Mouse (Mus musculus) hindbrain, embryonic 16.5 days (tissue): ENCODE measurements around the gene Ppp1r27. TPM values are rescaled to one million over a fixed set of nuclear protein-coding genes. Genes with fewer than 3 reads are reported as not detected.
"Not testable (repeated sequence)": the region's sequence is repeated elsewhere in the genome, so short reads cannot be mapped to it uniquely, and the experiment has no call there.

Experiments
- ATAC-seq: fragments of 200-750 bp; cut with Nextera tagmentation; 2 replicates; pipeline ENCODE4 v1.8.0; 2017; ENCODE audit warnings: moderate TSS enrichment, moderate library complexity
- H3K27ac ChIP-seq: fragments of 300-500 bp; sonication (generic); 2 replicates; pipeline ENCODE4 v1.5.1; 2014; ENCODE audit warnings: low read depth, mild to moderate bottlenecking, control low read depth, low read length, moderate library complexity
- H3K27me3 ChIP-seq: fragments of 300-500 bp; sonication (generic); replicated peaks from 2 replicates; pipeline ENCODE4 v1.6.1; 2014; ENCODE audit warnings: low read length; ENCODE audit not compliant: control insufficient read depth, insufficient read depth
- H3K36me3 ChIP-seq: fragments of 300-500 bp; sonication (generic); 2 replicates; pipeline ENCODE4 v1.6.1; 2014; ENCODE audit warnings: mild to moderate bottlenecking, low read length, moderate library complexity, mixed read lengths; ENCODE audit not compliant: control insufficient read depth, insufficient read depth
- H3K4me1 ChIP-seq: fragments of 300-500 bp; sonication (generic); 2 replicates; pipeline ENCODE4 v1.6.1; 2014; ENCODE audit warnings: low read depth, low read length; ENCODE audit not compliant: control insufficient read depth, insufficient read depth
- H3K4me2 ChIP-seq: fragments of 300-500 bp; sonication (generic); 2 replicates; pipeline ENCODE4 v1.6.1; 2014; ENCODE audit warnings: mild to moderate bottlenecking, low read length, control low read depth, moderate library complexity
- H3K4me3 ChIP-seq: fragments of 300-500 bp; sonication (generic); 2 replicates; pipeline ENCODE4 v1.5.1; 2014; ENCODE audit warnings: mild to moderate bottlenecking, low read length, control low read depth, moderate library complexity
- H3K9ac ChIP-seq: fragments of 300-500 bp; sonication (generic); 2 replicates; pipeline ENCODE4 v1.6.1; 2014; ENCODE audit warnings: low read depth, mild to moderate bottlenecking, control low read depth, low read length, moderate library complexity
- H3K9me3 ChIP-seq: fragments of 300-500 bp; sonication (generic); 2 replicates; pipeline ENCODE4 v1.6.1; 2014; ENCODE audit warnings: mild to moderate bottlenecking, low read length, moderate library complexity; ENCODE audit not compliant: control insufficient read depth
- WGBS: fragments of 180-500 bp; shearing (Covaris S2); extraction: QIAGEN DNeasy Blood & Tissue Kit; methylation state at CpG from one replicate; pipeline ENCODE4 v1.1.7; 2014; 5-methylcytosine and 5-hydroxymethylcytosine counted together
- polyA plus RNA-seq: library from polyadenylated mRNA; unstranded; fragments of >200 nt; fragmentation: Nextera tagmentation; extraction: Ambion mirVana; gene quantifications from 2 replicates; pipeline ENCODE4 v1.2.1, GENCODE M21; 2015

Ppp1r27 gene
- polyA plus RNA-seq, 1 experiment from 2014 or later = not detected

GRCm38 (mm10) chr11:120571754-120572416 is 21.0 kb upstream of the Ppp1r27 start:
- no peak for ATAC-seq
- Histone ChIP-seq H3K9ac (peak overlapping the region; percentile 81), H3K4me1 (peaks cover 20% of the 10 kb centered on the region), H3K27me3 (no peaks in the 10 kb centered on the region), H3K27ac (peak overlapping the region; percentile 76; the same call in 1 of the 2 replicates), H3K36me3 (peaks cover 22% of the 10 kb centered on the region), H3K4me3 (peak overlapping the region; percentile 69), H3K9me3 (no peaks in the 10 kb centered on the region), H3K4me2 (peak overlapping the region; percentile 77)
- 13% methylated on average over 11 of the region's 11 CpGs for WGBS

GRCm38 (mm10) chr11:120571122-120571521 is 20.2 kb upstream of the Ppp1r27 start:
- H3K4me3 ChIP-seq = no peak overlapping the region
- peaks cover 20% of the 10 kb centered on the region for H3K4me1 ChIP-seq
- H3K4me2 ChIP-seq = peak overlapping the region; percentile 77; the same call in 1 of the 2 replicates
- no peak overlapping the region for H3K9ac ChIP-seq
- peaks cover 25% of the 10 kb centered on the region for H3K36me3 ChIP-seq
- 86% methylated on average over 3 of the region's 3 CpGs for WGBS
- no peak overlapping the region for H3K27ac ChIP-seq
- ATAC-seq = no peak
- no peaks in the 10 kb centered on the region for H3K27me3 ChIP-seq
- H3K9me3 ChIP-seq = no peaks in the 10 kb centered on the region

GRCm38 (mm10) chr11:120568324-120568723 is 17.4 kb upstream of the Ppp1r27 start:
- H3K4me2 ChIP-seq = no peak overlapping the region
- ATAC-seq = no peak
- peaks cover 43% of the 10 kb centered on the region for H3K36me3 ChIP-seq
- no peaks in the 10 kb centered on the region for H3K27me3 ChIP-seq
- H3K4me3 ChIP-seq = no peak overlapping the region
- peaks cover 12% of the 10 kb centered on the region for H3K4me1 ChIP-seq
- no peak overlapping the region for H3K27ac ChIP-seq
- H3K9me3 ChIP-seq = no peaks in the 10 kb centered on the region
- WGBS = 96% methylated on average over 6 of the region's 6 CpGs
- H3K9ac ChIP-seq = no peak overlapping the region

GRCm38 (mm10) chr11:120565114-120565513 is 14.2 kb upstream of the Ppp1r27 start:
- Histone ChIP-seq H3K4me2 (no peak overlapping the region), H3K27ac (no peak overlapping the region), H3K9ac (no peak overlapping the region), H3K27me3 (no peaks in the 10 kb centered on the region), H3K9me3 (no peaks in the 10 kb centered on the region), H3K36me3 (peaks cover 67% of the 10 kb centered on the region), H3K4me1 (no peaks in the 10 kb centered on the region), H3K4me3 (no peak overlapping the region)
- ATAC-seq = no peak
- WGBS = 90% methylated on average over 9 of the region's 9 CpGs

GRCm38 (mm10) chr11:120562949-120563348 is 12.0 kb upstream of the Ppp1r27 start:
- H3K4me2 ChIP-seq = no peak overlapping the region
- no peak overlapping the region for H3K9ac ChIP-seq
- H3K36me3 ChIP-seq = peaks cover 66% of the 10 kb centered on the region
- H3K4me3 ChIP-seq = no peak overlapping the region
- WGBS = 97% methylated on average over 13 of the region's 13 CpGs
- H3K27me3 ChIP-seq = no peaks in the 10 kb centered on the region
- no peaks in the 10 kb centered on the region for H3K9me3 ChIP-seq
- no peak for ATAC-seq
- H3K4me1 ChIP-seq = no peaks in the 10 kb centered on the region
- H3K27ac ChIP-seq = no peak overlapping the region

GRCm38 (mm10) chr11:120560952-120561728 is 10.2 kb upstream of the Ppp1r27 start:
- whole genome bisulfite sequencing = 94% methylated on average over 13 of the region's 13 CpGs
- Histone ChIP-seq H3K27me3 (no peaks in the 10 kb centered on the region), H3K9me3 (no peaks in the 10 kb centered on the region), H3K36me3 (peaks cover 57% of the 10 kb centered on the region), H3K27ac (no peak overlapping the region), H3K9ac (no peak overlapping the region), H3K4me1 (no peaks in the 10 kb centered on the region), H3K4me2 (no peak overlapping the region), H3K4me3 (no peak overlapping the region)
- ATAC-seq = no peak

- WGBS = 88% methylated on average over 6 of the region's 6 CpGs
- H3K36me3 ChIP-seq = peaks cover 44% of the 10 kb centered on the region
- H3K4me3 ChIP-seq, H3K9me3 ChIP-seq, H3K27me3 ChIP-seq, H3K4me2 ChIP-seq, ATAC-seq, H3K9ac ChIP-seq, H3K27ac ChIP-seq, H3K4me1 ChIP-seq: not testable (repeated sequence)
These were observed 7.9 kb upstream of the Ppp1r27 start for GRCm38 (mm10) chr11:120558843-120559242.

- Histone ChIP-seq H3K36me3 (peaks cover 9% of the 10 kb centered on the region; the same call in 1 of the 2 replicates), H3K4me2 (no peak overlapping the region), H3K9ac (no peak overlapping the region), H3K27ac (no peak overlapping the region), H3K4me1 (peaks cover 2% of the 10 kb centered on the region), H3K4me3 (no peak overlapping the region), H3K9me3 (no peaks in the 10 kb centered on the region), H3K27me3 (no peaks in the 10 kb centered on the region)
- no peak for ATAC-seq
- 86% methylated on average over 2 of the region's 2 CpGs for WGBS
These were observed 4.3 kb upstream of the Ppp1r27 start for GRCm38 (mm10) chr11:120555260-120555659.

- H3K36me3 ChIP-seq = peaks cover 5% of the 10 kb centered on the region; the same call in 1 of the 2 replicates
- H3K27me3 ChIP-seq = no peaks in the 10 kb centered on the region
- H3K4me3 ChIP-seq = no peak overlapping the region
- H3K9ac ChIP-seq = no peak overlapping the region
- no peak for ATAC-seq
- H3K27ac ChIP-seq = no peak overlapping the region
- no peaks in the 10 kb centered on the region for H3K9me3 ChIP-seq
- no peak overlapping the region for H3K4me2 ChIP-seq
- 86% methylated on average over 7 of the region's 7 CpGs for WGBS
- H3K4me1 ChIP-seq = peaks cover 6% of the 10 kb centered on the region
These were observed 3.9 kb upstream of the Ppp1r27 start for GRCm38 (mm10) chr11:120554834-120555233.
